Mouse (Mus musculus) T-cell, adult 2 months (primary cell): ENCODE results near the gene Tnfrsf18.

Experiments
- DNase-seq: peaks from one replicate; pipeline ENCODE4 v3.0.0; 2022; ENCODE audit warnings: low spot score

Gene Tnfrsf18

DNA sequence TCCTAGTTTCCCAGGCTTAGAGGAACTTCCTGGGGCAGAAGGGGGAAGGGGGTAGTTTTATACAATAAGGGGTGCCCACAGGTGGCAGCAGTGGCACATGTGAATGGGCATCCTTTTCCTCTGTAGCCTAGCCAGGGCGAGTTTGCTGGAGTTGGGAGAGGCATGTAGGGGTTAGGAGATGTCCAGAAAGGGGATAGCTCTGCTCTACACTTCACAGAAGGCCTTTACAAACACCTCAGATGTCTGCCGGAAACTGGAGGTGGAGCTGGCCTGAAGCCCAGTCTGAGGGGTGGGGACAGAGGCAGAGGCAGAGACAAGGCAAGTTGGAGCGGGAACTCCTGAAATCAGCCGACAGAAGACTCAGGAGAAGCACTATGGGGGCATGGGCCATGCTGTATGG lies at the start of gene Tnfrsf18:
Tnfrsf18 (plus strand) TSS at position 152 of the 400 bp plus-strand sequence.
- peak; percentile 68 for DNase-seq

DNA sequence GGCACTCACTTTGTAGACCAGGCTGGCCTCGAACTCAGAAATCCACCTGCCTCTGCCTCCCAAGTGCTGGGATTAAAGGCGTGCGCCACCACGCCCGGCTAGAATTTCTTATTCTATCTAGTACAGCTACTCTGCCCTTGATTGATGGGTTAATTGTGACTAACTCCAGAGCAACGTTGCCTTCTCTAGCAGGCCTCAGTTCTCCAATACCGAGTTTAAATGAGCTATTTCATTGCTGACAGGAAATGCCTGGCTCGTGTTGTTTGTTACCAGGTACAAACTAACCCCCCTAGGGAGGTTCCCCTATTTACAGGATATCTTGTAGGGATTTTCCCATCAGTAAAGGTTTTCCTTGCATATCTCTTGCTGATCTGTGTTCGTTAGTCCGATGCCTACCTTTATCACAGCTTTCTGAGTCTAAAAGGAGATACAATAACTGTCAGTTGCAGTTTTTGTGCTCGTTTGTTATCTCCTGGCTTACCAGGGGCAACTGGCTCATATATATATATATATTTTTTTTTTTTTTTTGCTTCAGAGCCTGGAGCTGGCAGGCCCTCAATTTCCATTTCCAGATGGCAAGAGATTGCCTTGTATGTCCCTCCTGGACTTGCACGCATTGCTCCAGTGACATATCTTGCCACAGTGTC lies 44.4 kb upstream of the Tnfrsf18 start:
- no peak for DNase-seq

DNA sequence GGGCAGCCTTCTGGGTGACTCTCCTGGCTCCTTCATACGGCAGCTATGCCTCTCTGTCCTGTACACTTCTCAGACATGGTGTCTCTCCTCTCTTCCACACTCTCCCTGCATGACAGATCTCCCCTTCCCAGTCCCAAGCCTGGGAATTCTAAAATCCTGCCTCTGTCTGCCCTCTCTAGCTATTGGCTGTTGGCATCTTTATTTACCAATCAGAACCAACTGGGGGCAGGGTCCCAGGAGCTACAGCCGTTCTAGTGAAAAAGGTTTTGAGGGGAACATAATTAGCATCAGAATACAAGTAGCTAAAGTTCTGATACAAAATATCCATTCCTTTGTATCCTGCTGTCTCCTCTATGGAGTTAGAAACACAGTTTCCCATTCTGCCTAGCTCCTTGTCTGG lies 42.2 kb upstream of the Tnfrsf18 start:
- no peak for DNase-seq

DNA sequence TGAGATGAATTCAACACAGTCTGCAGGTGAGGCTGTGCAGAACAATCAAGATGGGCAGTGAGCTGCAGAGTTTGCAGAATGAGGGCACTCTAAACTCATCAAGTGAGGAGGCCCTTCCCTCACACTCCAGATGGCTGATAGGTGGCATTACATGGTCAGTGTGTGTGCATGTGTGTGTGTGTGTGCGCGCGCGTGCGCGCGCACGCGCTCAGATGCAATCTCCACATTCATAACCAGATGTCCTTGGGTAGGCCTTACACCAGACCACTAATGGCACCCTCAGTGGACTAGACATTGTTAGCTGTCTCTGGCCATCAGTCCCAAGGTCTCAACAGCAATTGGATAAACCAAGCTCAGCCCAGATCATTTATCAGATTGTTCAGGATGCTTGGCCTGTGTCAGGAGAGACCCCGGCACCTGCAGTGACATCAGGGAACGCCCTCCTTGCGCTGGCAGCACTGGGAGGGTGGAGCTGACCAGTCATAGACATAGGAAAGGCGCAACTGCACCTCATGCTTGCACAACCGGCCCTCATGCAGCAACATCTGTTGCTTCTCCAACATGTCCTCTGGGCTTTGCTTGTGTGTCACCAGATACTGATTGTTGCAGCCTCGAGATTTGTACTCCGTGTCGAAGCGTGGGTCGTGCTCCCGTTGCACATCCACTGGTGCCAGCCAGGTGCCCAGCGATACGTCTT lies 34.6 kb upstream of the Tnfrsf18 start:
- no peak for DNase-seq

DNA sequence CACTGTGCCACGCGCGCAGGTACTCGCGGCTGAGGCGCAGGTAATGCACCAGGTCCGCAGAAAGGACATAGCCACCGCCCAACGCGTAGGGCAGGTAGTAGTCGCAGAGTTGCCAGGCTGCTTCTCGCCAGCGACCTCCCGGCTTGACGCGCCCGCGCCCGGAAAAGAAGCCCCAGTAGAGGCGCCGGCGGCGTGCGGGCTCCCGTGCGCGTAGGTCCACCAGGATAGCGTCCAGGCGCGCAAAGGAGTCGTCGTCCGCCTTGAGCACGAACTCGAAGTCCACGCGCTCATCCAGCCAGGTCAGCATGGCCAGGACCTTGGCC lies 34.1 kb upstream of the Tnfrsf18 start:
- DNase-seq, result no peak

DNA sequence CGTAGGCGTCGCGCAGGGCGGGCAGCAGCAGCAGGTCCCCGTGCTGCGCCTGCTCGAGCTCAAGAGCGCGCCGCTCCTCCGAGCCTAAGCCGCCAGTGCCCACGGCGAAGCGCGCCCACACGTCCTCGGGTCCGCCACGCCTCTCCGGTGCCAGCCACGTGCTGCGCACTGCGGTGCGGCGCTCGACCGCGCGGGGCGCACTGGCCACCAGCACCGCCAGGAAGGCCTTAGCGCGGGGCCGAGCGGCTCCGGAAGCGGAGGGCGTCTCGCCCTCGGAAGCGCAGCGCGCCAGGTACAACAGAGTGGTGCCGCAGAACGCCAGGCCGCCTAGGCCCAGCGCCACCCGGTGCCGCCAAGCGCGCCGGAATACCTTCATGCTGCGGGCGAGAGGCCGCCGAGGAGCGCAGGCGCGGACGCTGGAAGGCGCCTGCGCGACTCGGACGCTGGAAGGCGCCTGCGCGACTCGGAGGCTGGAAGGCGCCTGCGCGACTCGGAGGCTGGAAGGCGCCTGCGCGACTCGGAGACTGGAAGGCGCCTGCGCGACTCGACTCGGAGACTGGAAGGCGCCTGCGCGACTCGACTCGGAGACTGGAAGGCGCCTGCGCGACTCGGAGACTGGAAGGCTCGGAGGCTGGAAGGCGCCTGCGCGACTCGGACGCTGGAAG lies 33.6 kb upstream of the Tnfrsf18 start, which contains the start of the genes B3galt6 and Sdf4:
B3galt6 (minus strand) TSS at position 409 of the 665 bp plus-strand sequence.
Sdf4 (plus strand) TSS at position 632 of the 665 bp plus-strand sequence.
- peak; percentile 88 for DNase-seq

DNA sequence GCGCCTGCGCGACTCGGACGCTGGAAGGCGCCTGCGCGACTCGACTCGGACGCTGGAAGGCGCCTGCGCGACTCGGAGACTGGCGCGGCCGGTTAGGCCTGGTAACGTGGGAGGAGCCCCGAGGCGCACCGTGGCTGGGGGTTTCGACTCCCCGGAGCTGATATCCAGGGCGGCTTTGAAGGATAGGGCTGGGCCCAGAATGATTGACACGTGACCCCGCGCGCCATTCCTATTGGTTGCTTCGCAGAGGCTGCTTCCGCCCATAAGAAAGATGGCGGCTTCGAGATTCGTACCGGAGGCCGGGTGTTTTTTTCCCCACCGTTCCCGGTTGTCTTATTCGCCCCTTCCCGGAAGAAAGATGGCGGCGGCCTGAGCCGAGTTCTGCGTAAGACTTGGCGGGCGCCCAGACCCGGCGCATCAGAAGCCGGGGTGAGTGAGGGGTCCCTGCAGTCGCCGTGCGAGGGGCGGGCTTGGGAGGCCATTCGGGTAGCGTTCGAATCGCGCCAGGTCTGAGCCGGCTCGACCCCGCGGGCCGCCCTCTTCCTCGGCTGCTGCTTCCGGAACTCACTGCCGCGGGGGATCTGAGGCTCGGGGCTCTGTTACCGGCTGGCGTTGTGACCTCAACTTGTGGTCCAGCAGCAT lies 32.9 kb upstream of the Tnfrsf18 start:
- peak; percentile 94 for DNase-seq

DNA sequence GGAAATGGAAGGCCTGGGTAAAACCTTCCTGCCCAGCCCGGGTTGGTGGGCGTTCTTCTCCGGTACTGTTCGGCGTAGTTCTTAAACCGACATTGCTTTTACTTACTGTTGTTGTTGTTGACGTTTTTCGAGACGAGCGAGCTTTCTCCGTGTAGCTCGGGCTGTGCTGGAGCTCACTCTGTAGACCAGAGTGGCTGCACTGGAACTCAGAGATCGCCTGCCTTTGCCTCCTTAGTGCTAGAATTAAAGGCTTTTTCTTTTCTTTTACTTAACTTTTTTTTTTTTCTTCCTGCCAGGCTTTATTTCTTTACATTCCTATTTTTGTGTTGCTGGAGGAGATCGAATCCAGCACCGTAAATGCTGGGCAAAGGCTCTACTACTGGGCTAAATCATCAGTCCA lies 32.4 kb upstream of the Tnfrsf18 start:
- DNase-seq, result no peak

DNA sequence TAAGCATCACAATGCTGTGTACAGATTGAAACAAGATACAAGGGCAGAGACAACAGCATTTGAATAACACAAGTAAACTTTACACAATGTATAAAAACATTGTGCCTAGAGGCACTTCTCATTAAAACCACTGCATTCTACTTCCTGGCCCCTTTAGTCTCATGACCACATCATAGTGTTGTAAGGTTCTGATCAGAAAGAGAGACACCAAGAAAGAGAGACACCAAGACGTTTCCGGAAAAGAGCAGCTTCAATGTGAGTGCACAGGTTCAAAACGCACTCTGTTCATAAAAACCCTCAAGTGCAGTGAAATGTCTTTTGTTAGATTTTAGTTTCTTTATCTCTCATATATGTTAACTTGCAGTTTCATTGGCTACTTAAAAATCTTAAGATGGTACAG lies 21.9 kb upstream of the Tnfrsf18 start:
- peak; percentile 55 for DNase-seq

DNA sequence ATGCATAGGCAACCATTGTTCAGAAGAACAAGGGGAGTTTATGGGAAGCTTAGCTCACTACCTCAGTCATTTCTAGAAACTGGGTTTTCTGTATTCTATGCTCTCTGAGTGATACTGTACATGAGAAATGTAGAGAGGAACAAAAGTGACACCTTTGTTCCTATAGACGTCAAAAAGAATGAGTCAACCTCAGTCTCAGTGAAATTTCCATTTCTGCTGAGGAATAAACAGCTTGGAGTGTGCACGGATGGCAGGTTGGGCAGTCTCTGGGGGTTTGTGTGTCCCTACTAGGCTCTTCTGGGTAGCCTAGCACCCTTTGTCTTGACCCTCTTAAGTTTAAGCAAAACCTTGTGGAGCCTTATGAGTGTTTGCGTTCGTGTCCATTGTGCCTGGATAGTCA lies 17.6 kb upstream of the Tnfrsf18 start:
- DNase-seq, result no peak

DNA sequence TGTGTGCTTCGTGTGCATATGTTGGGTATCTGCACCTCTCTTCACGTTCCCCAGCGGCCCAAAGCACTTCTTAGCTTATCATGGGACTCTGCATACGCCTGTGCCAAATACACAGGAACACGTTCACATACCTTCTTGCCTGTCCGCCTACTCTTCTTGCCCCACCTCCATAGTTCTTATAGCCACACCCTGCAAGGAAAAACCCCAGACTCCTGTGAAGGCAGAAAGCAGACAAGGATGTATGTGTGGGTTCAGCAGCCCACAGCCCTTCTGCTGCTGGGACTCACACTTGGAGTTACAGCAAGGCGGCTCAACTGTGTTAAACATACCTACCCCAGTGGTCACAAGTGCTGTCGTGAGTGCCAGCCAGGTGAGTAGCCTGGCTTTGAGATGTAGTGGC lies 12.3 kb upstream of the Tnfrsf18 start, which contains the start of gene Tnfrsf4:
Tnfrsf4 (plus strand) TSS at position 207 of the 400 bp plus-strand sequence.
- DNase-seq, result peak; percentile 34

DNA sequence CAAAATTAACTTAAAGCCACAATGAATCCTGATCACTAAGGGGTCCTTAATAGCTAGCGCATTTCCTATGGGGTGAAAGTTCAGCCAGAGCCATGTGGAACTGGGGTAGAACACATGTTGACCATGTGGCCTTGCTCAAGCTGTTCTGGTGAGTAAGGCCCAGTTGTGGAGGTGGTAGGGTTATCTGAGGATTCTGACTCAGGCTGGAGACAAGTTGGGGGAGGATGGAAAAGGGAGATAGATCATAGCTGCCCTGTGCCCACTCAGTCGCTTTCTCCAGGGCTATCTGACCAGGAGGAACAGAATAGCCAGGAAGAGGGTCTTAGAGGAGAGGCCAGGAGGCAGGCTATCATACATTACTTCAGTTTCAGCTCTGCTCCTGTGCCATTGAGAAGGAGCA lies 11.5 kb upstream of the Tnfrsf18 start:
- no peak for DNase-seq

DNA sequence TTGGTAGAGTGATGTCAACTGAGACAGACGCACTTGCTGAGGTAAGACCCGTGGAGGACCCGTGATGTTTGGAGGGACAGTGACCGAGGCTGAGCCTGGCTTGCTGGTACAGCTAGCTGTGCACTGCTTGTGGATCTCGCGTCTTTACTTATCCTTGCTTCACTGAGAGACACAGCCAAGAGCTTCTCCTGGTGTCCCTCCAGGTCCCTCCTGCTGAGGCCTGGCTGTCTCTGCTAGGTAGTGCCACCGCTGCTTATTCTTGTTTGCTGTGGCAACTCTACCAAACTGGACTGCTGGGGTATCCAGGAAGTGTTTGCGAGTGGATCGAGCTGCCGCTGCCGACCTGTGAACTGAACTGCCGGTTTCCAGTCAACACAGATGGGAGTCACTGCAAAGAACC lies 6.2 kb upstream of the Tnfrsf18 start:
- DNase-seq, result no peak

DNA sequence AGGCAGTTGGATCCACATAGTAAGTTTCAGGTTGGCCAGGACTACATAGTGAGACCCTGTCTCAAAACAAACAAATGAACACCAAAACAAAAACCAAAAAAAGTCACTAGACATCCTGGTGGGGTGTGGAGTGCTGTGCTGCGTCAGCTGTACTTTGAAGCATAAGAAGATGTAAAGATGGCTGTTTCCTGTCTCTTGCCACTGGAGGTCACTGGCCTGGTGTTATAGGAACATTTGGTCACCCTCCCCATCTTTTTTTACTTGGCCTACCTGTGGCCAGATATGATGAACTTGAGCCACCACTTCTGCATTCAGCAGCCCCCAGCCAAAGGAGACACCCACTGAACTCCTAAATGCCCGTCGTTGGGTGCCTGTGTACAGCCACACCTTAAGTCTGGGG lies 4.6 kb upstream of the Tnfrsf18 start:
- peak; percentile 60 for DNase-seq

DNA sequence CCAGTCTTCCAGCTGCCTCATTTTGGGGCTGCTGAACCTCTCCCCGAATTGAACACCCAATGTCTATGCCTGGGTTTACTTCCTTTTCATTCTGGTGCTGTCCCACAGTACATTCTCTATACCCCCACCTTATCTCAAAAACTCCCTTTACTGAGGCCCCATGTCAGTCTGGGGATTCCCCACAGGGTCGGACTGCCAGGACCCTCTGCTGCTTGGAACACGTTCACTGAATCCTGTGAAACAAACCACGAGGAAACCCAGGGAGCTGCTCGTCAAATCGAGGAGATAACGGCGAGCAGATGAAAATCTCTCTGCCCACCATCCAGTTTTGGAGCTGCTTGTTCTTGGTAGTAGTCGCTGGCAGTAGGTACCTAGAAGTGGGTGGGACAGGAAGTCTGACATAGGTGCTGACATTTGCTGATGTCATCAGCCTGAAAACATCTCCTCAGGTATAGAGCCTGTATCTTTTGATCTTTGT lies 4.0 kb upstream of the Tnfrsf18 start:
- DNase-seq, result peak; percentile 91

DNA sequence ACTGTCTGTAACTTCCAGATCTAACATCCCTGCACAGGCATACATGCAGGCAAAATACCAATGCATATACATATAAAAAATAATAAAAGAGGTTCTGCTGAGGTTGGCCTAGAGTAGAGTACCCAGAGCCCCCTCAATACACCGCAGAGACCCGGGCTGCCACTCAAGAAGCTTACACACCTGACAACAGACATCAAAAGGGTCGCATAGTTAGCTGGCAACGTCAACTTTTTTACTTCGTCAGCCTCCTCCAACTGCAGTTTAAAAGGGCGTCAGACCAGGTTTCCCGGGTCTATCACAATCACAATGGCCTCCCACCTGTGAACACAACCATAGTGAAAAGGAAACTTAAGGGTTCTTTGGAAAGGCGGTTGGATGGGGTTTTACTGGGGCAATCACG lies 2.4 kb upstream of the Tnfrsf18 start:
- no peak for DNase-seq

DNA sequence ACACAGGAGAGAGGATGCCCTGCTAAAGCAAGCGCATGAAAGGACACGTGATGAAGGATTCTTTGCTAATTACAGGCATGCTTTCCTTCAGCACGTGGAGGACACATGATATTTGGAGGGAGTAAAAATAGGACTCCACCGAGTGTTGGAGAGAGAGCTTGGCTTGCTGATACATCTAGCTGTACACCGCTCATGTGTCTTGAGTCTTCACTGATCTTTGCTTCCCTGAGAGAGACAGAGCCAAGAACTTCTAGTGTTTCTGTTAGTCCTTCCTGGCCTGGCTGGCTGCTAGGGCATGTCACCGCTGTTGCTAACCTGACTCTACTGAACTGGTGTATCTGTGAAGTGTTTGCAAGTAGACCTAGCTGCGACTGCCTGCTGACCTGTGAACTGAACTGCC lies 1.8 kb upstream of the Tnfrsf18 start:
- DNase-seq, result no peak

DNA sequence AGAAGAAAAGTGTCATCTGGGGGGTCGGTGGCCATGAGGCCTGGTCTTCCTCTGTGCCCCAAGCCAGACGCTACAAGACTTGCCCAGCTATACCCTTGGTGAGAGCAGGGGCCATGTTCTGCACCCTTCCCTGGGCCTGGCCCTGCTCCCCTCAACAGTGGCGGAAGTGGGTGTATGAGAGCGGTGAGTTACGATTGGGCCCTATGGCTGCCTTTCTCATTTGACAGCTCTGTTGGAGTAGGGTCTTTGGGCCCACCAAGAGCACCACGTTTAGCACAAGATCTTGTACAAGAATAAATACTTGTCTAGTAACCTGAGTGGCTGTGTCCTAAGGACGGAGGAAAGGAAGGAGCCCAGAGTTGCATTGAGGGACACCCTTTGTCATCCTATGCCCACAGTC lies 2.6 kb downstream of the Tnfrsf18 start:
- DNase-seq, result no peak

DNA sequence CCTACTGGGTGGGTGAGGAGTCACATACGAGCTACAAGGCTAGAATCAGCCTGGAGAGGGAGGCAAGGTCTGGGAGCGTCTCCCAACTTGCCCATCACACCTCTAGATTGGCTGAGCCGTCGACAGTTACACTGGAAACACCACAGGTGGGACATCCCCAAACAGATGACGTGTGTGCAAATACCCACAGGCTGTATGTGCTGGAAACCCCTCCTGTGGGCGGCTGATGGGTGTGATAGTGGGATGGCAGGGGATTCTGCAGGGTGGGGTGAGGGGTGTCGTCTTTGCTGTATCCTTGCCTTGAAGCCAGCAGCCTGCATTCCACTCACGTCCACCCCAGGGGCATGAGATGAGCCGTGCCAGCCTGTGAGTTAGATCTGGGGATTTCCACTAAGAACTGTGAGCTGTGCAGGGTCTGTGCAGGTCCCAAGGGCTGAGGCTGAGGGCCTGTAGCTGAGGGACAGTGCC lies 4.7 kb downstream of the Tnfrsf18 start:
- peak; percentile 53 for DNase-seq

DNA sequence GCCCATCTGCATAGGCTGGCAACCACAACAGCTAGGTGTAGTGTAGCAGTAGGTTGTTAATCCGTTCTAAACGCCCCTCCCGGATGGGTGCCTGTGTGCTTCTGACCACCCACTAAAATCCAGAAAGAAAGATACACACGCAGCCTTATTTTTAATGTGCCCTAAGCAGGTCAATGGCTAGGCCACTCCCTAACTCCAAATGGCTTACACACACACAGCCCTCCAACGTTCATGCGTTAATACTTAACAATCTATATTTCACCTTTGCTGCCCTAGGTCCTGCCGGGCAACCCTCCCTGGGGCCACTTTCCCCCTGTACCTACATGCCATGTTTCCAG lies 5.3 kb downstream of the Tnfrsf18 start:
- DNase-seq, result no peak

DNA sequence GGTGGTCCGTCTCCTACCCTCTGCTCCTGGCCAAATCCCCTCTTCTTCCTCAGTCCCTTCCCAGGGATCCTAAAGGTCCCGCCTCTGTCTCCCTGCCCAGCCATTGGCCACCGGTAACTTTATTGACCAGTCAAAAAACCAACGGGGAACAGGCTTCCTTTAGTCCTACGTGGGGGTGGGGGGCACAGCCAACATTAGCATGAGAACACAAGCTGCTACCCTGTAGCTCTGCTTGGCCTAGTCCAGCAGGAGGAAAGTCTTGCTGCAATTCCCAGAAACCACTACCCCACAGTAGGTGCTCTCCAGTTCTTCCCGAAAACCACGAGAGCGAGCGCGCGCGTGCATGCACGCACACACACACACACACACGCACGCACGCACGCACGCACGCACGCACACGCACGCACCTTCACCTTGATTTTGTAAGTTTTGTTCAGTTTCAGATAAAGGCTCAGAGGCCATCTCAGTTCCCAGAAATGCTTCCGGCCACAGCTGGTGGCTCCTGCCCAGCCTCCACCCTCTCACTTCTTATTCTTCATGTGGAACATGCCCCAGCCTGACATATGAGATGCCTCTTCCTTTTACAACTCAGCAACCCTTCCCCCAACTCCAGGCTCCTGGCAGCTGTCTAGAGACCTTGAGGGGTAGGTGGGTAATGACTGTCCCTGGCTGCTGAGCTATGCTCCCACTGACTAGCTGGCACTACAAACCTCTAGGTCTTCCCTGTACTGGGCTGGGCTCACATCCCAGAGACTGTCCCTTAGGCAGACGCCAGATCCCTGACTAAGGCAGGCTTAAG lies 5.8 kb downstream of the Tnfrsf18 start:
- DNase-seq, result peak; percentile 67

DNA sequence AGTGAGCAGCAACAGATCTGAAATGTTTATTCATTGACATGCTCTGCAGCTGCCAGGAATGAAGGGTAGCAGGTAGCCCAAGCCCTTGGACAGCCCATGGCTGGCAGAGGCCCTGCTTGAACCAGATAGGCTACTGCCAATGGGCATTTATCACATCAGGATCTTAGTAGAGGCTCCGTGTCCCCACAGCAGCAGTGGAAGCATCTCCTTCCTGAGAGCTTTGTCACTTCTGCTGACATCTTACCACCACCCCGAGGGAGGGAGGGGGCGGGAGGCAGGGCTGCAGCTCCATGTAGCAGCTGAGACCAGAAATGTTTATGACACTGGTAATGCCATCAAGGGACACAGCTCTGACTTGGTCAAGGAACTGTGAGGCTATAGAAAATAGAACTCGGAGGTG lies 6.9 kb downstream of the Tnfrsf18 start:
- peak; percentile 35 for DNase-seq
